Mouse (Mus musculus) 3134 (cell line): Measurements from ENCODE around the gene Ppp1r9b.

Experiments used
- DNase-seq: peaks from one replicate; pipeline ENCODE4 v3.0.0-alpha.2; 2011; ENCODE audit warnings: low spot score; ENCODE audit not compliant: insufficient read length; ENCODE audit errors: extremely low read depth

Ppp1r9b gene

DNA sequence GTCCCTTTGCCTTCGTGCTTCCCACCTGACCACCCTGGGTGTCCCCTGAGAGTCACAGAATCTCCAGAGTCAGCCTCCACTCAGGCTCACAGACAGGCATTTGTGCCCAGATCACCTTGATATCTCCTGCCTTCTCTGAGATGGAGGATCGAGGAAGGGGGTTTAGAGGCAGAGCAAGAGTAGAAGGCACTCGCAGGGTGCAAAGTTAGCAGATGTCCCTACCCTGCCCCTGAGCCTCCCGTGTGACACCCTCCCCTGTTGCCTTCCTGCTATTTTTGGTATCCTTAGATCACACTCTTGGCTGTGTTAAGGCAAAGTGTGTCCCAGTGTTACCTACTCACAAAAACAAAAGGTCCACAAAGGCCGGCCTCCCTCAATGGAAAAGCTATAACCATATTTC, 14.6 kb upstream of the Ppp1r9b start, which contains the start of gene Sgca:
Gene Sgca, minus strand, starts transcription at position 129 of the 400 bp plus-strand sequence.
- DNase-seq, result no peak

DNA sequence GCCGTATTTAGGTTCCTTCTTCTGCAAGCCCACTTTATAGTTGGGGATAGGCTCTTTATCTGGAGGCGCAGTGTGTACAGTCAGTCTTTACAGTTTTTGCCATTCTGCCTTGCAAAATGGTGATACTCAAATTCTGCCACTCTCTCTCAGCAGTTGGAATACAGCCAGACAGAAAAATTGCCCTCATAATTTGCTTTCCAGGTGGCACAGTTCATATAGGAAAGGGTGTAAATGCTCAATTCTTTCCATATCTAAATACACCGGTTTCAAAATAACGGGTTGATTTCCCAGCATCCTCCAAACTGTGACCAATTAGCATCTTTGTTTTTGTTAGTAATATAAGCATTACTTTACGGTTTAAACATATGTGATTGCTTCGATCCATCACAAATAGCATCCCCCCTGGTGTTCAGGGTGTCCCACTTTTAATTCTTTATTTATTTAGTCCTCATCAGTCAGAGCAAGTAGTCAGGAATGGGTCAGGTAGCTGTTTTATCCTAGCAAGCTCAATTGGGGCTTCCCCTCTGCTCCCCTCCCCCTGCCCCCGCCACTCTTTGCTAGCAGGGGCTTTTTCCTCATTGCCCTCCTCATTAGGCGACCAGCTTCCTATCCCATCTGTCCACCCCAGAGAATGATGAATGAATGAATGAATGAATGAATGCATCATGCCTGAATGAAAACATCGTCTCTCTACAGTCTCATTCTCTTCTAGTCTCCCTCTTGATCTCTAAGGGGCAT, 12.5 kb upstream of the Ppp1r9b start:
- DNase-seq, result no peak

DNA sequence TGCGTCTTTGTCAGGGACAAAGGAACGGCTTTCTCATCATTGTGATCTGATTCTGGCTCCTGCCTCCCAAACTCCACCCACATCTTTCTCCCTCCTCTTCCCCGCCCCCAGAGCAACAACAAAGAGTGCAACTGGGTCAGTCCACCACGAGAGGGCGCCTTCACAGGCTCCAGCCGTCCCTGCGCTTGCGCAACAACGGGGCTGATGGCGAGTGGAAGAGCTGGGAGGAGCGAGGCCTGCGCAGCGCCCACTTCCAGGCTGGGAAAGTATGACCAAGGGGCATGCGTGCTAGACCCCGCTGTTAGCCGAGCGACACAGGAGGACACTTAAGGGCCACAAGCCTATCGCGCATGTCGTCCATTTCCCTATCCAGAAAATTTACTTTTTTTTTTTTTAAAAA, 11.9 kb upstream of the Ppp1r9b start:
- DNase-seq, result peak; percentile 89

DNA sequence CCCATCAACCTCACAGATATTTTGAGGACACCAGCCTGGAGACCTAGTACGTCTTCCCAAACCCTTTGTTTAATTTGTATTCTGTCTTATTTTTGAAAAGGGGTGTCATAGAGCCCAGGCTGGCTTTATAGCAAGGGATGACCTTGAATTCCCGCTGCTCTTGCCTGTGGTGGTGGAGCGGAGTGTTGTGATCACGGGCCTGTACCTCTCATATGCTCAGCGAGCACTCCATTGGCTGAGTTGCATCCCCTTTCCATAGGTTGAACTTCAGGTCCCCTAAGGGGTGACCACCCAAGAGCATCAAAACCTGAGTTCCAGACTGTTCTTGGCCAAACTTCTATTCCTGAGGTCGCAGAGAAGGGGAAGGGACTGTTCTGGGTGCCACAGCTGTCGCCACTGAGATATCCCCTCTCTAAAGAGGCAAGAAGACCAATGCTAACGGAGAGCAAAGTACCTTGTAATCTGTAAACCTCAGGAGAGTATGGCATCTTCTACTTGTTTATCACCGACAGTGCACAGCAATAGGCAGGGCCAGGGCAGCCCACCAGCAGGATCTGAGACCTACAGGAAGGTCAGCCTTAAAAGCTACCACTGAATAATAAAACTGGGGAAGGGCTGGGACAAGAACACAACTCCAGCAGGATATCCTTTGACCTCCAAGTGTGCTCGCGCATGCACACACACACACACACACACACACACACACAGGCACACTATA, 11.2 kb upstream of the Ppp1r9b start:
- no peak for DNase-seq

DNA sequence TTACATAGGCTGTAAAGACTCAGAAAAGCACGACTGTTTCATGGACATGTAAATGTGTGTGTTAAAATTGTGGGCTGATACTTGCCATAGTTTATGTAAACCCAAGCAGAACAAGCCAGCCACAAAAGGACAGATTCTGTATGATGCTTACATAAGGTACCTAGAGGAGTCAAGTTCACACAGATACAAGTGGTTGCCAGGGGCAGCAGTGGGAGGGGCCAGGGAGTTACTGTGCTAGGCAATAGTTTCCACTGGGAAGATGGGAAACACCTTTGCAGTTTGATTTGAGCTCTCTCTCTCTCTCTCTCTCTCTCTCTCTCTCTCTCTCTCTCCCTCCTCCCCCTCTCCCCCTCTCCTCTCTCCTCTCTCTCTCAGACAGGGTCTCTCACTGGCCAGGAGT, 5.7 kb upstream of the Ppp1r9b start:
- no peak for DNase-seq

DNA sequence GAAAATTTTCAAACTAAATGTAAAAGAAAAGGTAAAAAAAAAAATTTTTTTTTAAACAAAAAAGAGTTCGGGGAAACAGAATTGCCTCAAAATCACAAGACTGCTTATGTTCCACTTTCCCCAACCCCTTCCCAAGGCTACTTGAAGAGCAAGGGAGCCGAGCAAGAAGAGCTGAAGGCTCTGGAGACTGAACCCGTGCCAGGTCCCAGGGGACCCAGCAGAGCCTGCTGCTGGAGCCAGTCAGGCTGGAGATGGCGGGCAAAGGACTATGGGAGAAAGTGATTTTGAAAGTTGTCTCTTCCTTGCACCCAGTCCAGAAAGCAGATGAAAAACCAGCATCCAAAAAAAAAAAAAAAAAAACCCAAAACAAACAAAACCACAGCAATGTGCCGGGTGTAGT, 5.0 kb upstream of the Ppp1r9b start:
- DNase-seq, result no peak

DNA sequence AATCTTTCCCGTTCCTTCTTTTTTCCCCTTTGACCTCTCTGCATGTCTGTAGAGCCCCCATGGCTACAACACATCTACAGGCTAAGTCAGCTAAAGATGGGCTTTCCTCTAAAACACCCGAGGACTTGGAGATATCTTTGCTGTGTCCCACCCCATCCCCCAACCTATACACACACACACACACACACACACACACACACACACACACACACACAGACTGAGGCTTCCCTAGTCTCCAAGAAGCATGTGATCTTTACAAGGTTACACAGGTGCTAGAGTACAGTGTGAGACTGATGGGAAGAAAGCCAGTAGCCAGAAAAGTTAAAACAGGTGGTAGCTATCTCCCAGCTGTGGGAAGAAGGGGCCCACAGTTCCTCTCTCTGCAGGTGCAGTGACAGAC, 4.4 kb upstream of the Ppp1r9b start:
- no peak for DNase-seq

DNA sequence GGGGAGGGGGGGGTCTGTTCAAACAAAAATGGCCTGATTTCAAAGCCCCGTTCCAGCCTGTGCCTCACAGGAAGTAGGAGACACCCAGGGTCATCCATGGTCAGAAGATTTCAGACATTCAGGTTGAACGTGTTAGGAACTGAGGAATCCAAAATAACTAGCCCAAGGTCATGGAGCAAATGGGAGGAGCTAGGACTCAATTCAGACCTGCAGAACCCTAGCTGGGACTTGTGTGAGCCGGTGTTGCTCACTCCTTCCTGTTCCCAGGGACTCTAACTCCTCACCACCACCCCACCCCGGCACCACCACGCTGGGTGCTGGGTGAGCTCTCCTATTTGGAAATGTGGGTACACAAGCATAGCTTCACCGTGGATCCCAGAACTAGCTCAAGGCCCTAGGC, 3.5 kb upstream of the Ppp1r9b start:
- no peak for DNase-seq

DNA sequence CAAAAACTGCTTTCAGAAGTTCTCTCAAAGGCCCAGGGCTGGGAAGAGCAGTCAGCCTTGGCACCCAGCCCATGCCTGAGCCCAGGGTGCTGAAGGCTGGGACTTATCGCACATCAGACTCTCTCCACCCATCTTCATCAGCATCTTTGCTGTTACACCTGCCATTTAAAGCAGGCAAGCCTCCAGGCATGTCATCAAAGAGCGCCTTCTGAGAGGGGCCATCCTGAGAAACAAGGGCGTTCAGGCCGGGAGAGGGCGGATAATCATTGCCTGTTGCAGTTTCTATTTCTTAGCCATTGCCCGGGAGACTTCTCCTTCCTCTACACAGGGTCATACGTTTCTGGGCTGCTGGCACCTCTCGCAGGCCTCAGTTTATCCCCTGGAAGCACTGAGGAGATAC, 3.0 kb upstream of the Ppp1r9b start:
- DNase-seq, result no peak

DNA sequence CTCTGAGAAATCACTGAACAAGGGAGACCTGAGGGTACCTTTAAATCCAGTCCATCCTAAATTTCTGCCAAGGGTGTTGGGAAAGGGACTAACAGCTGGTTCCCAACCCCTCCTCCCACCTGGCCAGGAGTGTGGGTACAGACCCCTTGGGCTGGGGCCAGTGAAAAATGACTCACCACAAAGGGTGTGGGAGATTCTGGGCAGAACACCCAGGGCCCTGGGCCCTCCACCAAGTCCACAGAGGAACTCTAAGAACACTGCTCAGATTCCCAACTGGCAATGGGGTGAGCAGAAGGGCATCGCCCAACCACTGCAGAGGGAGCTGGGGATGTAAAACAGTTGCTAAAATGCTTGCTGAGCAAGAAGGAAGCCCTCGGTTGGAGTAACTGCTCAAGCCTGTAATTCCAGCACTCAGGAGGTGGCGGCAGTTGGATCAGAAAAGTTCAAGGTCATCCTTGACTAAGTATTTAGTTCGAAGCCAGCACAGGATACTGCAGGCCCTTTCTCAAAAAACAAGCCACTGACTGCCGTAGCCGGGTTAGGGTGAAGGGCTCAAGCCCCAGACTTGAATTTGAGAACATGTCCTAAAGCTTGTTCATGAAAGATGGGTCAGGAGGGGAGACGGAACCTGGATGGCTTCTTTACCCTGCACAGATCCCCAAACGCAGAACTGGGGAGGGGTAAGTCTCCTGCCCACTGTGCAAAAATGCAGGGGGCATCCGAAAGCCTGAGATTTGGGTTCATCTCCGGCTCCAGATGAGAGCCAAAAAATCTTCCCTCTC, 1.9 kb upstream of the Ppp1r9b start:
- DNase-seq, result peak; percentile 59

DNA sequence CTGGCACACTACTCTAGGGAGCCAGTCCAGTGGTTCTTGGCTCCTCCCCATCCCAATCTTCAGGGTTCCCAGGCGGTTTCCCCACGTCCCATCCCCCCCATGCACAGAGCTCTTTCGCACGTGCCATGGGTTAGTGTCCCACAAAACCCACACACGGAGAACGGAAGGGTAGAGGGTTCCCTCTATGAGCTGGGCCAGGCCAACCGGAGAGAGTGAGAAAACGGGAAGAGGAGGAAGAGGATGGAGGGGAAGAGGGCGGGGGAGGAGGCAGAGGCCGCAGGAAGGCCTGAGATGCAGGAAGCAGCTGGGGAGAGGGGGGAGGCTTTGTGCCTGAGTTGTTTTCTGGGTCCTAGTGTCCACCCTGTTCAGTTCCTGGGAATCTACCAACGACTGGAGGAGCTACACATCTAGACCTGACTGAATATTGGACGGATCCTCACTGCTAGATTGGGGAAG, 1.2 kb upstream of the Ppp1r9b start:
- DNase-seq, result peak; percentile 85

DNA sequence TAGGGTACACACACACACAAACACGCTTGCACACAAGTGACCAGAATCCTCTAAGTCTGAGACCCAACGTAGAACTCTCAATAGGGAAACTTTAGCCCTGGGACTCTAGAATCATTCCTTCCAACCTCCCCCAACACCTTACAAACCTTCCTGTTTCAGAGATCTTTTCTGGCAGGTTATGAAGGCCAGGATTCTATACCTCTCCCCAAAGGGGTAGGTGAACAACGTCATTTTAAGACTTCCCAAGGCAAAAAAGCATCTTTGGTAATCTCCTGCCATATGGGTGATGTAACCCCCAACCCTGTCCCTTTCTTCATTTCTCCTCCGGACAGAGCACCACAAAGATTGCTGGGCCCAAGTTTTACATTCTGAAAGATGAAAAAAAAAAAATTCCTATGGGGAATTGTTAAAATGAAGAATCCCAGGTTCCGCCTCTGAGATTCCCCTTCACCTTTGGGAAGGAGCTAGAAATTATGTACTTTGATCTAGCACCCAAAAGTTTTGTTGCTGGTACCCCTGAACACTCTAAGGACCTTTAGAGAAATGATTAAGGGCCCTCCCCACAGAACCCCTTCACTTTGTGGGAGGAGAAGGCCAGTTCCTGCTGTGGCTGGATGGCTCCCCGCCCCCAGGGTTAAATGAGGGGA, 610 bp upstream of the Ppp1r9b start:
- no peak for DNase-seq

DNA sequence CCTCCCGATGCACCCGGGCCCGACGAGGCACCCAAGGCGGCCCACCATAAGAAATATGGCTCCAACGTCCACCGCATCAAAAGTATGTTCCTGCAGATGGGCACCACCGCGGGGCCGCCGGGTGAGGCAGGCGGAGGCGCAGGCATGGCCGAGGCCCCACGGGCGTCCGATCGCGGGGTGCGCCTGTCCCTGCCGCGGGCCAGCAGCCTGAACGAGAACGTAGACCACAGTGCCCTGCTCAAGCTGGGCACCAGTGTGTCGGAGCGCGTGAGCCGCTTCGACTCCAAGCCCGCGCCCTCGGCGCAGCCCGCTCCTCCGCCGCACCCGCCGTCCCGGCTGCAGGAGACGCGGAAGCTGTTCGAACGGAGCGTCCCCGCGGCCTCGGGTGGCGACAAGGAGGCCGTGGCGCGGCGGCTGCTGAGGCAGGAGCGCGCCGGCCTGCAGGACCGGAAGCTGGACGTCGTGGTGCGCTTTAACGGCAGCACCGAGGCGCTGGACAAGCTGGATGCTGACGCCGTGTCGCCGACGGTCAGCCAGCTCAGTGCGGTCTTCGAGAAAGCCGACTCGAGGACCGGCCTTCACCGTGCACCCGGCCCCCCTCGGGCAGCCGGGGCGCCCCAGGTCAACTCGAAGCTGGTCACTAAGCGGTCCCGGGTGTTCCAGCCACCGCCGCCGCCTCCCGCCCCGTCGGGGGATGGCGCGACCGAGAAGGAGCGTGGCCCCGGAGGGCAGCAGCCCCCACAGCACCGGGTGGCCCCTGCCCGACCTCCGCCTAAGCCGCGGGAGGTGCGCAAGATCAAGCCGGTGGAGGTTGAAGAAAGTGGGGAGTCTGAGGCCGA, 1.0 kb downstream of the Ppp1r9b start:
- DNase-seq, result peak; percentile 78

DNA sequence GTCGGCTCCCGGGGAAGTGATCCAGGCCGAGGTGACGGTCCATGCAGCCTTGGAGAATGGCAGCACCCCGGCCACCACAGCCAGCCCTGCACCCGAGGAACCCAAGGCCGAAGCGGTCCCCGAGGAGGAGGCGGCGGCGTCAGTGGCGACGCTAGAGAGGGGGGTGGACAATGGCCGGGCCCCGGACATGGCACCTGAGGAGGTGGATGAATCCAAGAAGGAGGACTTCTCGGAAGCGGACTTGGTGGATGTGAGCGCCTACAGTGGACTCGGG, 1.6 kb downstream of the Ppp1r9b start:
- no peak for DNase-seq

DNA sequence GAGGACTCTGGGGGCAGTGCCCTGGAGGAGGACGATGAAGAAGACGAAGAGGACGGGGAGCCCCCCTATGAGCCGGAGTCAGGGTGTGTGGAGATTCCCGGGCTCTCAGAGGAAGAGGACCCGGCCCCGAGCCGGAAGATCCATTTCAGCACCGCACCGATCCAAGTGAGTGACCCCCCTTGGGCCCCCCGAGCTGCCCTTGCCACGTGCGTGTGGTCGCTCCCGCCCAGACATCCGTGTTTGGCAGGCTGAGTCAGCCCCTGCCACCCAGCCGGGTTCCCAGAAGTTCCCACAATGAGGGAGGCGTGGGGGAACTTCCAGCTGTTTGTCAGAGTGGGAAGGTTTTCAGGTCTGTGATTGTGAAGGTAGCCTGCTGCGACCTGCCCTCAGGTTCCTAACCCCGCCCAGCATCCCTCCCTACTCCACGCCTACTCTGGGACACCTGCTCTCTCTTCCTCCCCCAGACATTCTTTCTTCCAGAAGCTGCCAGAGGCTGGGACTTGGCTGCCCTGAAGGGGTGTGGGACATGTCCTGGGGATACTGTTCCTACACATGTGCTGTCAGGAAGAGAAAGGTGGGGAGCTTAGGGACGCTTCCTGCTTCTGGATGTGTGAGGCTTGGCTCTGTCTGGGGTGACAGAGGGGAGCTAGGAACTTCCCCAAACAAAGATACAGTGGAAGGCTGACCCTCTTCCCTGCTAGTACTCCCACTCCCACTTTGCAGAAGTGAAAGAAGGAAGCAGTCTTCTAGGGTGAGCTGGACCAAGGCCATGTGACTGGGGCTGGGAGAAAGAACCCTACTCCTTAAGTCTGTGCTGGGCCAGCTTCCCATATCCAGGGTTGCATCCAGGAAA, 2.1 kb downstream of the Ppp1r9b start:
- peak; percentile 77 for DNase-seq

DNA sequence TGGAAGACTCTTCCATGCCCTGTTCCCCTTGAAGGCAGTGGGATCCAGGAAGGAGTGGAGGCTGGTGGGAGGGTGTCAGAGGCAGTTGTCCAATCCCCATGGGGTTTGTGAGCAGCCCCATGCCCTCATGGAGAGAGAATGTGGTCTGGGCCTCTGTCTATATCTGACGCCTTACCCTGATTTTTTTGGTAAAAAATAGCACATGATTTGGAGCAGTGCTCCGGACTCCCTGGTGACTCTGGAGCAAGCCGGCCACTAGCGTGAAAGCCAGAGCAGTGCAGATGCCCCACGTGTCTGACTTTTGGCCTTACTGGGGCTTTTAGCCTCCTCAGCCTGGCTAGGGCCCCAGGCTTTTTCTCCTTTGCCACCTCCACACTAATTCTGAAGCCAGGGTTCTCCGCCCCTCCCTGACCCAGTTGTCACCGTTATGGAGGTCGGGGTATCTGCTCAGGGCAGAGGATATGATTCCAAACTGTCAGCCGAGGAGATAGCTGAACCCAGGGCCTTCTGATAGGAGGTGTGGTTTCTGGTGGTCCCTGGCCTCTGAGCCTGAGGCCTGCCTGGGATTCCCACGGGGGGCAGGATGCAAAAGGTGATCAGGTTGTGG, 3.5 kb downstream of the Ppp1r9b start:
- DNase-seq, result no peak

DNA sequence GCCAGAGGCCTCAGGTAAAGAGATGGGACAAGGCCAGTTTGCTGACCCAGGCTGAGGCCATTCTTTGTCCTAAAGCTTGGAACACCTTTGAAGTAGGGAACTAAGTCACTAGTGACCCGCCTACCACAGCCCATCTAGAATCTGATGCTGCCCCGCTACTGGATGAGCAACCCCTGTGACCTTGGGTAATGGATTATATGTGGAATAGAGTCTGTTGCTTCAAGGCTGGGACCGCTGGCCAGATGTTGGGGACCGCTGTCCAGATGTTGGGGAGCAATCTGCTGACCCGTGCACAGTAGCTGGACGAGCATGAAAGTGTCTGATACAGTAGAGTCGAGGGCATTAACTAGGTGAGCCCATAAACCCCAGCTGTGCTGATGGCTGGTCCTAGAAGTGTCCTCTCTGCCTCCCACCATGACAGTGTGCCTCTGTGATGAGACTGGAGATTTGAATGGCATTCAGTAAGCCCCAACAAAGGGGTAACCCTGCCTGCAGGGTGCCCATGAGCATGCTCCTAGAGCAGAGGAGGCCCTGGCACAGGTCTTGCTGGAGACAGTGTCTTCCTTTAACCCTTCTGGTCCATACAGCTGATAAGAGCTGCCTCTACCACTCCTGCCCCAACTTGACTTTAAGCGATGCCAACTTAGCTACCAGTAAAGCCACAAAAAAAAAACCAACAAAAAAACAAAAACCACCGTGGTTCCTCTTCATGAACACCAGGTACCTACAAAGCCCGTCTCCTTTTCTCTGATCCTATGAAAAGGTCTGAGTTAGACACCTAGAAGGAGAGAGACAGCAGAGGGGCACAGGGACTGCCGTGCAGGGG, 4.3 kb downstream of the Ppp1r9b start:
- DNase-seq, result no peak

DNA sequence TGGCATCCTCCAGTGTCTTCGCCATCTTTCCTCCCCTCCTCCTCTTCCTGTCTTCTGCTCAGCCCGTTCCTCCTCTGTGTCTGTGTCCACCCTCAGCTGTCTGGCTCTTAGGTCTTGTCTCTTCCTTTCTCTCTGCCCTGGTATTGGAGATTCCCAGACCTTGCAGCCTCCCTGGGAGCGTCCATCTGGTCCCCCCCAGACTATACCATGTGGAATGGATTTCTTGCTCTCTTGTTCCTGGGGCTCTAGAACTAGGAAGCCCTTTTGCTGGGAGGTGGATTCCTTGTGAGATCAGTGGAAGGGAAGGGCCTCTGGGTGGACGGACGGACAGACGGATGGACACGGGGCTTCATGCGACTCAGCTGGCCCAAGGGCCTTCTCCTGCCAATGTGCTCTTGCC, 5.3 kb downstream of the Ppp1r9b start:
- DNase-seq, result no peak
